Mouse (Mus musculus) ES-Bruce4 (cell line): ENCODE measurements around the gene Alox5.

Experiments
- CTCF ChIP-seq: IDR thresholded peaks from one replicate; pipeline ENCODE4 v1.8.1; 2011; ENCODE audit warnings: low read depth, low read length
- EP300 ChIP-seq: IDR thresholded peaks from 2 replicates; pipeline ENCODE4 v1.6.1; 2011; ENCODE audit warnings: low read depth, low read length; ENCODE audit not compliant: insufficient read depth
- POLR2A ChIP-seq: IDR thresholded peaks from one replicate; pipeline ENCODE4 v1.8.1; 2011; ENCODE audit warnings: low read length; ENCODE audit not compliant: insufficient read depth

DNA sequence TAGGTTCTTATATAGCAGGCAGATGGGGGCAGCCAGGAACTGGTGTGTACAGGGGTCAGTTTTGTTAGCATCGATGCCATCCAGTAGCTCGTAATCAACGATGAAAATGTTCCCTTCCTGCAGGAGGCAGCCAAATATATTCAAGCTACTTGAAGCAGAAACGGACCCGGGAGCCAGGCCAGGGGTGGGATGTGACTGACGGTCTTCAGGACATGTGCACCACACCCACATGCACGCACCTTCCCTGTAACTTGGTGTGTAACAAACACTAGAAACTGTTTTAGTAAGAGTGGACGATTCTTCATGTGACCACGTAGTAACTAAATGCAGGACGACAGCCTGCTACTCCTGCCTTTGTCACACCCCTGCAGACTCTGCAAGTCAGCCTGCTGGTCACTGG is 40.7 kb downstream of the Alox5 start:
- TF ChIP-seq CTCF (no peak), POLR2A (no peak), EP300 (no peak)
